Mouse (Mus musculus): ENCODE measurements around the gene Myo16.

DNA sequence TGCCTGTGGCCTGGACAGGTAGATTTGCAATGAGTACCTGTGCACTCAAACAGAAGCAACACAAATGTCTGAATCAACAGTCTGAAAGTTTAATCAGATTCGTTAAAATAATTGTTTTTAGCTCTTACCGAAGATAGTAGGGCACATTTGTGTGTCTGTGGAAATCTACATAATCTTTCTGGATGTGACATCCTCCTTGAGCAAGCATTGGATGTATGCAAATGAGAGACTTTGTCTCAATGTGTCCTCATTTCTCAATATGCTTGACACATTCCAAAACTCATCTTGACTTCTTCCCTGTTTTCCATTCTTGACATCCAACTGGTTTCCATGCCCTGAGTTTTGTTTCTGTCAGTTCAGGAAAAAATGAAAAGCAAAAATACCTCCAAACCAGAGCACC, 80.8 kb downstream of the Myo16 start:
- TF ChIP-seq POLR2A (IDR thresholded peaks at IDR 0.05; ENCODE audit: low read depth, low read length) = no peak
- TF ChIP-seq CTCF (conservative IDR thresholded peaks at IDR 0.05; ENCODE audit: insufficient read depth, insufficient read length, low read depth, low read length) = no peak

Measured in kidney, adult 2 months (tissue).